Mouse (Mus musculus) intestine, embryonic 15.5 days (tissue): ENCODE data around the gene Asic4. TPM values are rescaled to one million over a fixed set of nuclear protein-coding genes. Genes with fewer than 3 reads are reported as not detected.
A peak's percentile ranks its signal among the peaks of the same experiment; 100 is the strongest.

Experiments used
- ATAC-seq: fragments of 200-750 bp; cut with Nextera tagmentation; 2 replicates; pipeline ENCODE4 v1.8.0; 2017; ENCODE audit warnings: moderate TSS enrichment, moderate library complexity
- H3K27ac ChIP-seq: fragments of 300-500 bp; sonication (generic); 2 replicates; pipeline ENCODE4 v1.5.1; 2015; ENCODE audit warnings: mild to moderate bottlenecking, inconsistent platforms
- H3K27me3 ChIP-seq: fragments of 300-500 bp; sonication (generic); replicated peaks from 2 replicates; pipeline ENCODE4 v1.6.1; 2015; ENCODE audit warnings: inconsistent platforms
- H3K36me3 ChIP-seq: fragments of 300-500 bp; sonication (generic); 2 replicates; pipeline ENCODE4 v1.6.1; 2015; ENCODE audit warnings: inconsistent platforms
- H3K4me1 ChIP-seq: fragments of 300-500 bp; sonication (generic); replicated peaks from 2 replicates; pipeline ENCODE4 v1.6.1; 2015; ENCODE audit warnings: inconsistent platforms
- H3K4me2 ChIP-seq: fragments of 300-500 bp; sonication (generic); replicated peaks from 2 replicates; pipeline ENCODE4 v1.6.1; 2015; ENCODE audit warnings: mild to moderate bottlenecking, inconsistent platforms
- H3K4me3 ChIP-seq: fragments of 300-500 bp; sonication (generic); replicated peaks from 2 replicates; pipeline ENCODE4 v1.5.1; 2015; ENCODE audit warnings: inconsistent platforms
- H3K9ac ChIP-seq: fragments of 300-500 bp; sonication (generic); 2 replicates; pipeline ENCODE4 v1.6.1; 2015; ENCODE audit warnings: inconsistent platforms
- H3K9me3 ChIP-seq: fragments of 300-500 bp; sonication (generic); 2 replicates; pipeline ENCODE4 v1.6.1; 2016; ENCODE audit warnings: inconsistent platforms
- WGBS: fragments of 180-500 bp; shearing (Covaris S2); methylation state at CpG from one replicate; pipeline ENCODE4 v1.1.7; 2015; 5-methylcytosine and 5-hydroxymethylcytosine counted together
- polyA plus RNA-seq: library from polyadenylated mRNA; unstranded; fragments of >200 nt; fragmentation: Nextera tagmentation; extraction: Ambion mirVana; gene quantifications from 2 replicates; pipeline ENCODE4 v1.2.1, GENCODE M21; 2015

The Asic4 gene
- polyA plus RNA-seq, 1 experiment from 2014 or later, result 2.7 TPM

DNA sequence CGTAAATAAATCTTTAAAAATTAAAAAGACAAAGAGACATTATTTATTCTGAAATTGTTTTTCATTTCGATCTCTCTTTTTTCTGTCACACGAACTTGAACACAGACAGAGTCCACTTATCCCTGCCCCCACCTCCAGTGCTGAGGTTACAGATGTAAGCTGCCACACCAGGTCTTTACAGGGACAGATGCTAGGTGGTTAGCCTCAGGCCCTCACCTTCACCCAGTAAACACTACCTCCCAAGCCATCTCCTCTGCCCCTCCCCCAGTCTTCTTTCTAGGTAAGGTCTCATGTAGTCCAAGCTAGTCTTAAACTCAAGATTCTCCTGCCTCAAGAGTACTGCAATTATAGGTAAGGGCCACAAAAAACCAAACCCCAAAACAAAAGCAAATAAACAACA is 62.3 kb downstream of the Asic4 start:
- Histone ChIP-seq H3K4me2 (no peak overlapping the region), H3K9ac (no peak overlapping the region), H3K4me3 (no peak overlapping the region), H3K27ac (no peak overlapping the region), H3K9me3 (no peaks in the 10 kb centered on the region), H3K4me1 (peaks cover 23% of the 10 kb centered on the region), H3K27me3 (no peaks in the 10 kb centered on the region), H3K36me3 (no peaks in the 10 kb centered on the region)
- no peak for ATAC-seq
- 93% methylated on average over 3 of the region's 3 CpGs for WGBS

DNA sequence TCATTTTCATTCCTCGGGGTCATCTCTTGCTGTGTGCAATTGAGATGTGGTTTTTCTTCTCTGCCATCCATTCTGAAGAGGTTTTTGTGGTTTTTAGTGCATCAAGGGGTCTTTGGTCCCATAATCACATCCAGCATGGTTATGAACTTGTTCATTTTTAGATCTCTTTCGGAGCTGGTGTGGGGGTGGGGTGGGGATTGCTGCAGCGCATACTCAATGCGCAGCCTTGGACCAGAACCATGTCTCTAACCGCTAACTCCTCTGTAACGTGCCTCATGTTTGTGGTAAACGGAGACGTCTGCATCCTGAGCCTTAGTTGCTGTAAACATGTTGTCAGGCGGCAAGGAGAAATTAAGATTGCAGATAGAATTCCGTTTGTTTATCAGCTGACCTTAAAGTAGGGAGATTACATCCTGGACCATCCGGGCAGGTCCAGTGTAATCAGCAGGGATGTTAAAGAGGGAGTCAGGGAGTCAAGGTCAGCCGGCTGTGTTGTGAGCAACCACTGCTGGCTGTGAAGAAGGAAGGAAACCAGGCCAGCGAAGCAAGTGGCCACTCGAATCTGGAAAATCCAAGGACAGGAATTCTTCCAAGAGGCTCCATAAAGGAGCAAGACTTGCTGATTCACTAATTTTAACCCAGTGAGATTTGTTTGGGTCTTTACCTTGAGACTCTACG is 66.6 kb downstream of the Asic4 start:
- Histone ChIP-seq H3K4me3 (no peak overlapping the region), H3K27me3 (no peaks in the 10 kb centered on the region), H3K4me1 (peaks cover 21% of the 10 kb centered on the region), H3K9me3 (no peaks in the 10 kb centered on the region), H3K4me2 (no peak overlapping the region), H3K9ac (no peak overlapping the region), H3K36me3 (no peaks in the 10 kb centered on the region), H3K27ac (no peak overlapping the region)
- WGBS, result 58% methylated on average over 15 of the region's 15 CpGs
- ATAC-seq, result no peak

DNA sequence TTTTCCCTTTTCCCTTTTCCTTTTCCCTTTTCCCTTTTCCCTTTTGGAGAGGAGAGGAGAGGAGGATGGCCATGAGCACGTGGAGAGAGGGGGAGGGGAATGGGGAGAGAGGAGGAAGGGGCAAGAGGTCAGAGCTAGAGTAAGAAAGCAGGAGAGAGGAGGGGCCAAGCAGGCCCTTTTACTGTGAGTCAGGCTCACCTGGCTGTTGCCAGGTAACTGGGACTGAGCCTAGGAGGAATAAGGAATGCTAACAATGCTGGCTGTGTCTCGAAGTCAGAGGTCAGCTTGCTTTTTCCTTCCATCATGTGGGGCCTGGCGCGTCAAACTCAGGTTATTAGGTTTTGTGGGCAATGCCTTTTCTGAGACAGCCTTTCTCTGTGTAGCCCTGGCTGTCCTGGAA is 67.7 kb downstream of the Asic4 start:
- Histone ChIP-seq H3K36me3 (no peaks in the 10 kb centered on the region), H3K4me1 (peaks cover 23% of the 10 kb centered on the region), H3K4me2 (no peak overlapping the region), H3K9me3 (no peaks in the 10 kb centered on the region), H3K4me3 (no peak overlapping the region), H3K27ac (peak overlapping the region; percentile 83), H3K9ac (no peak overlapping the region), H3K27me3 (no peaks in the 10 kb centered on the region)
- 29% methylated on average over 4 of the region's 4 CpGs for WGBS
- peak; percentile 48 for ATAC-seq

DNA sequence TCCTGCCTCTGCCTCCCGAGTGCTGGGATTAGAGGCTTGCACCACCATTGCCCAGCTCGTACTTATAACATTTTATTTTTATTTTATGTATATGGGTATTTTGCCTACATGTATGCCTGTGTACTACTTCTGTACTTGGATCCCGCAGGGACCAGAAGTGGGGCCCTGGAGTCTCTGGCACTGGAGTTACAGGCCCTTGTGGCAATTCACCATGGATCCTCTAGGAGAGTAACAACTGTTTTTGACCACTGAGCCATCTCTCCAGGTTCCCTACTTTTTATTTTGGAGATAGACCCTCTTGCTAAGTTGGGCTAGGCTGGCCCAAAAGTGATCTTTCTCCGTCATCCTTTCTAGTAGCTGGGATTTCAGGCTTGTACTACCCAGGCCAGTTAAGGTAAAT is 68.2 kb downstream of the Asic4 start:
- Histone ChIP-seq H3K4me2 (no peak overlapping the region), H3K36me3 (no peaks in the 10 kb centered on the region), H3K4me1 (peaks cover 23% of the 10 kb centered on the region), H3K27me3 (no peaks in the 10 kb centered on the region), H3K4me3 (no peak overlapping the region), H3K27ac (peak overlapping the region; percentile 83), H3K9ac (no peak overlapping the region), H3K9me3 (no peaks in the 10 kb centered on the region)
- WGBS, result 92% methylated on average over 4 of the region's 4 CpGs
- ATAC-seq, result no peak

GRCm38 (mm10) chr1:75519576-75519975 is 69.3 kb downstream of the Asic4 start:
- WGBS, result 36% methylated on average over 5 of the region's 5 CpGs

DNA sequence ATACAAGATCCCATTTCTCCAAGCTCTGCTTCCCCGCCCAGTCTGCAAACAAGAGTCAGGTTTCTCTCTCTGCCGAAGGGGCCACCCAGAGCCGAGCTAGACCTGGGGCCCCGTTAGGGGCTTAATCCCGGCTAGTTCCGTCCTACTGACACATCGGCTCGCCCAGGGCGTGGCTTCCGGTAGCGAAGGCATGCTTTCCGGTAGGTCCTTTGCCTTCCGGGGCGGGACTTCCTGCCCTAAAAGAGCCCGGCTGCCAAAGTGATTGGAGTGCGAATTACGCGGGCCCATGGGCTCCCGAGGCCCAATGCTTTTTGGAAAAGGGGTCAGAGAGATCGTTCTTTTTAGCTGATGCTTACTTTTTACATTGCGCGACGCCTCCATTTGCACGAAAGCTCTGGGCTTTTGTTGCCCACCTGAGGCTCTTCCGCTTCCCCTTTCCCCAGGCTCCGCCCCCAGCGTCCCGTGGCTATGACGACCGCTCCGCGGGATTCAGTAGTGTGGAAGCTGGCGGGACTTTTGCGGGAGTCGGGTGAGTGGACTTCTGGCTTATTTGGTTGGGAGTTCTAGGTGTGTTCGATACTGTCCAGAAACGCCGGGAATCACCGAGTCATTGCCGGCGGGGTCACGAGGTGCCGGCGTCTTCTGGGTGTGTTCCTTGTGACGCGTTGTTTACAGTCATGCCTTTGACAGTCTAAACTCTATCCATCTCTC is 71.2 kb downstream of the Asic4 start, which contains the start of gene Stk11ip:
Gene Stk11ip (plus strand): TSS at position 209 of the 711 bp plus-strand sequence.
- WGBS, result under 1% methylated on average over 46 of the region's 46 CpGs
- Histone ChIP-seq H3K4me3 (peak within 1 kb of the TSS; percentile 62), H3K27ac (peak within 1 kb of the TSS; percentile 98), H3K4me2 (peak within 1 kb of the TSS; percentile 63), H3K9ac (peak within 1 kb of the TSS; percentile 45), H3K4me1 (peaks cover 23% of the 10 kb centered on the region), H3K27me3 (no peaks in the 10 kb centered on the region), H3K36me3 (0 out of 2 replicates have a peak, but pooled peaks cover 8% of the 10 kb centered on the region), H3K9me3 (no peaks in the 10 kb centered on the region)
- peak; percentile 98 for ATAC-seq

More at GRCm38 (mm10) chr1:75519576-75519975, 69.3 kb downstream of the Asic4 start:
- Histone ChIP-seq H3K27me3 (no peaks in the 10 kb centered on the region), H3K9ac (no peak overlapping the region), H3K4me3 (no peak overlapping the region), H3K36me3 (no peaks in the 10 kb centered on the region), H3K4me1 (peaks cover 23% of the 10 kb centered on the region), H3K9me3 (no peaks in the 10 kb centered on the region), H3K27ac (peak overlapping the region; percentile 98), H3K4me2 (no peak overlapping the region)
- ATAC-seq, result no peak

Other genes with a start within 250 kb of the Asic4 start
- gene Glb1l, start 239.6 kb upstream of the Asic4 start, polyA plus RNA-seq, result 11.9 and 12.2 TPM in 2 replicates
- 110 and 122 TPM in 2 replicates for gene Stk16, start 239.6 kb upstream of the Asic4 start, polyA plus RNA-seq
- gene Tuba4a, start 230.6 kb upstream of the Asic4 start, polyA plus RNA-seq, result 122 and 131 TPM in 2 replicates
- gene A630095N17Rik, start 218.3 kb upstream of the Asic4 start, polyA plus RNA-seq, result not detected in 2 replicates
- gene Dnajb2, start 214.0 kb upstream of the Asic4 start, polyA plus RNA-seq, result 25.5 and 26.2 TPM in 2 replicates
- 3.2 and 3.6 TPM in 2 replicates for gene Ptprn, start 185.9 kb upstream of the Asic4 start, polyA plus RNA-seq
- 12.7 and 13.8 TPM in 2 replicates for gene Resp18, start 172.0 kb upstream of the Asic4 start, polyA plus RNA-seq
- 131 and 145 TPM in 2 replicates for gene Dnpep, start 132.4 kb upstream of the Asic4 start, polyA plus RNA-seq
- 105 and 111 TPM in 2 replicates for gene Des, start 90.1 kb upstream of the Asic4 start, polyA plus RNA-seq
- gene Speg, start 75.1 kb upstream of the Asic4 start, polyA plus RNA-seq, result 35.6 and 39.3 TPM in 2 replicates
- 98.9 and 103 TPM in 2 replicates for gene Gmppa, start 14.5 kb upstream of the Asic4 start, polyA plus RNA-seq
- gene Chpf, start 28.9 kb downstream of the Asic4 start, polyA plus RNA-seq, result 35.9 and 36.9 TPM in 2 replicates
- gene Tmem198, start 29.1 kb downstream of the Asic4 start, polyA plus RNA-seq, result 2.2 and 2.4 TPM in 2 replicates
- gene Obsl1, start 56.0 kb downstream of the Asic4 start, polyA plus RNA-seq, result 70.3 and 70.5 TPM in 2 replicates
- 5.2 and 8.9 TPM in 2 replicates for gene Inha, start 56.6 kb downstream of the Asic4 start, polyA plus RNA-seq
- gene Stk11ip, start 71.1 kb downstream of the Asic4 start, polyA plus RNA-seq, result 18.2 and 18.9 TPM in 2 replicates
- 13.4 and 14.1 TPM in 2 replicates for gene Slc4a3, start 95.8 kb downstream of the Asic4 start, polyA plus RNA-seq